Mouse (Mus musculus): ENCODE data around the gene Slc34a2. TPM values are rescaled to one million over a fixed set of nuclear protein-coding genes. Genes with fewer than 3 reads are reported as not detected.

Gene Slc34a2
- total and polyA plus RNA-seq, 2 experiments from 2014 or later: 0.29 to 0.68 TPM

DNA sequence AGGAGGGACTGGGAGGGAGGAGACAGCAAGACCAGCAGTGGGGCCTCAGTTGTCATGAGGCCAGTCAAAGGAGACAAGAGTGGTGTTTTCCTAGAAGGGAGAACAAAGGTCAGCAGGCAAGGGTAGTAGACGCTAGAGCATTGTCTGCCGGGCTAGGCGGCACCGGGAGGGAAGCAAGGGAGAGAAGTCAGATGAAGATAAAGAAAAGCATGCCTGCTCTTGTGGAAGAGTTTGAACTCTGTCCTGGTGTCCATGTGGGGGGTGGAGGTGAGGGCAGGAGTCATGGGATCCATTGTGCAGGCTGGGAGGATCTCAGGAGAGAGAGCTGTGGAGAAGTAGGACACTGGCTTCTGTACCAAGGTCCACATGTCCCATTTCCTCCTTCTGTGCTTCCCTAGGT lies 40.6 kb downstream of the Slc34a2 start:
- Histone ChIP-seq H3K27me3 (ENCODE audit: insufficient read depth, low read length) (no peaks in the 10 kb centered on the region), H3K4me3 (ENCODE audit: low read length) (no peak overlapping the region), H3K4me2 (ENCODE audit: low read depth, low read length) (no peak overlapping the region), H3K4me1 (ENCODE audit: insufficient read depth, low read length) (no peaks in the 10 kb centered on the region), H3K9me3 (ENCODE audit: low read length) (no peaks in the 10 kb centered on the region), H3K36me3 (ENCODE audit: insufficient read depth, low read length) (no peaks in the 10 kb centered on the region), H3K9ac (replicated peaks; ENCODE audit: low read length) (no peak overlapping the region), H3K27ac (no peak overlapping the region)
- DNase-seq (ENCODE audit: low spot score): no peak
- no peak for TF ChIP-seq CTCF (IDR thresholded peaks at IDR 0.05; ENCODE audit: low read depth)
- ATAC-seq: no peak
- WGBS: 40% methylated on average over 4 of the region's 4 CpGs

DNA sequence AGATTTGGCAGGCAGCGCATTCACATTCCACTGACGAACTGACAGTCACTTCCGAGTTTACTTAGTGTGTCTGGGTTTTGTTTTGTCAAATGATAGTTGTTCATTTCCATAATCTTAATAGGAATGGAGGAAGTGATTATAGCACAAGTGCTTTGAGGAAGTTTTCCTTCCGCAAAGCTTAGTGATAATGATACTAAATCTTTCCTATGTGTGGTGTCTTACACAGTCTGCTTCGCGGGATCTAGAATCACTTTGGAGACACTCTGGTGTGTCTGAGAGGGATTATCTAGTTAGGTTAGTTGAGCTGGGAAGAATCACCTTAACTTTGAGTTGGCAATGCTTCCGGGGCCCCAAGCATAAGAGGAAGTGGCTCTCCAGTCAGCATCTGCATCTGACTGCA lies 49.6 kb downstream of the Slc34a2 start:
- H3K36me3 ChIP-seq (ENCODE audit: insufficient read depth, low read length): no peaks in the 10 kb centered on the region
- H3K9me3 ChIP-seq (ENCODE audit: low read length): no peaks in the 10 kb centered on the region
- H3K4me3 ChIP-seq (ENCODE audit: low read length): no peak overlapping the region
- H3K4me2 ChIP-seq (ENCODE audit: low read depth, low read length): no peak overlapping the region
- DNase-seq (ENCODE audit: low spot score) (no peak), ATAC-seq (no peak)
- H3K4me1 ChIP-seq (ENCODE audit: insufficient read depth, low read length): no peaks in the 10 kb centered on the region
- H3K27ac ChIP-seq: no peak overlapping the region
- 88% methylated on average over 7 of the region's 7 CpGs for WGBS
- no peak overlapping the region for H3K9ac ChIP-seq (replicated peaks; ENCODE audit: low read length)
- TF ChIP-seq CTCF (IDR thresholded peaks at IDR 0.05; ENCODE audit: low read depth): no peak
- no peaks in the 10 kb centered on the region for H3K27me3 ChIP-seq (ENCODE audit: insufficient read depth, low read length)

DNA sequence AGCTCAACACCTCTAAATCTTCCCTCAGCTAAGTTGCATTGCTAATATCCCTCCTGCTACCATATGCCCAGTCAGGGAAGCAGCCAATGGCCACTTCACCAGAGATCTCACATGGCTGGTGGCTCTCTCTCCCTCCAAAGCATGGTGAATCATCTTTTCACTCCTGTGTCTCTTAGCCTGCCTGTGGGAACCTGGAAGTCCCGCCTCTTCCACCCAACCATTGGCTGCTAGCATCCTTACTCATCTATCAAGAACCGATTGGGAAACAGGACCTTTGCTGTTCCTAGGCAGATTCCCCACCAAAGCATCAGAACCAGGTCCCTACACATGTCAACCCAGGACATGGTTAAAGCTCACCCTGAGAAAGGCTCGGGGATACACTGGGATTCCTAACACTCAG lies 53.5 kb downstream of the Slc34a2 start:
- ATAC-seq (no peak), DNase-seq (ENCODE audit: low spot score) (no peak)
- no peaks in the 10 kb centered on the region for H3K27me3 ChIP-seq (ENCODE audit: insufficient read depth, low read length)
- no peaks in the 10 kb centered on the region for H3K4me1 ChIP-seq (ENCODE audit: insufficient read depth, low read length)
- no peak overlapping the region for H3K4me2 ChIP-seq (ENCODE audit: low read depth, low read length)
- no peak for TF ChIP-seq CTCF (IDR thresholded peaks at IDR 0.05; ENCODE audit: low read depth)
- H3K4me3 ChIP-seq (ENCODE audit: low read length): no peak overlapping the region
- H3K36me3 ChIP-seq (ENCODE audit: insufficient read depth, low read length): no peaks in the 10 kb centered on the region
- 74% methylated on average over 3 of the region's 3 CpGs for WGBS
- H3K27ac ChIP-seq: no peak overlapping the region
- no peaks in the 10 kb centered on the region for H3K9me3 ChIP-seq (ENCODE audit: low read length)
- no peak overlapping the region for H3K9ac ChIP-seq (replicated peaks; ENCODE audit: low read length)

DNA sequence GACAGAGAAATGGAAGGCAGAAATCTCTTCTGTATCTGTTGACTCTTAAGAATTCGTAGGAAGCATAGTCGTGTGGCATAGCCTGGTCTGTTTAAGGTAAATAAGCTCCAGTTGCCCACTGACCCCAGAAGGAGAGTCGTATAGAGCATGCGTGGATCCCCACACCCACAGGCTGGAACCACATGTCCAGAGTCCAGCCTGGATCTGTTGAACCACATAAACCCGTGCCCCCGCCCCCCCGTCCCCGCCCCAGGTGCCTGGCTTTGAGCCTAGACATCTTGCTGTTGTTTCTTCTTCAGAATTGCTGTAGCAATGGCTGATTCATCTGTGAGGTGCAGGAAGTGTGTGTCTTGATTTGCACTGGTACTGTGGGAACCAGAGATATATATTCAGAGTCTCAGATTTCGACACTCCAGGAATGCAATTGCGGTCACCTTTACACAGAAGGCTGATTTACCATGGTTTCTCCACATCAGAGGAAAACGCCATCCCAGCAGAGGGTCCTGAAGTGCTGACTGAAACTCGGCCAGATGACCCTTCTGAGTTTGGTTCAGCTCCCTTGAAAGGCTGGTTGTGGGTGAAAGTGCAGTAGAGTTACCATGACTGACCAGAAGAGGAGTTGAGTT lies 64.1 kb downstream of the Slc34a2 start:
- no peak overlapping the region for H3K9ac ChIP-seq (replicated peaks; ENCODE audit: low read length)
- H3K4me1 ChIP-seq (ENCODE audit: insufficient read depth, low read length): no peaks in the 10 kb centered on the region
- no peaks in the 10 kb centered on the region for H3K36me3 ChIP-seq (ENCODE audit: insufficient read depth, low read length)
- H3K27me3 ChIP-seq (ENCODE audit: insufficient read depth, low read length): no peaks in the 10 kb centered on the region
- 73% methylated on average over 12 of the region's 12 CpGs for WGBS
- no peak overlapping the region for H3K27ac ChIP-seq
- no peak overlapping the region for H3K4me3 ChIP-seq (ENCODE audit: low read length)
- H3K9me3 ChIP-seq (ENCODE audit: low read length): no peaks in the 10 kb centered on the region
- DNase-seq (ENCODE audit: low spot score) (no peak), ATAC-seq (no peak)
- H3K4me2 ChIP-seq (ENCODE audit: low read depth, low read length): no peak overlapping the region
- TF ChIP-seq CTCF (IDR thresholded peaks at IDR 0.05; ENCODE audit: low read depth): no peak

DNA sequence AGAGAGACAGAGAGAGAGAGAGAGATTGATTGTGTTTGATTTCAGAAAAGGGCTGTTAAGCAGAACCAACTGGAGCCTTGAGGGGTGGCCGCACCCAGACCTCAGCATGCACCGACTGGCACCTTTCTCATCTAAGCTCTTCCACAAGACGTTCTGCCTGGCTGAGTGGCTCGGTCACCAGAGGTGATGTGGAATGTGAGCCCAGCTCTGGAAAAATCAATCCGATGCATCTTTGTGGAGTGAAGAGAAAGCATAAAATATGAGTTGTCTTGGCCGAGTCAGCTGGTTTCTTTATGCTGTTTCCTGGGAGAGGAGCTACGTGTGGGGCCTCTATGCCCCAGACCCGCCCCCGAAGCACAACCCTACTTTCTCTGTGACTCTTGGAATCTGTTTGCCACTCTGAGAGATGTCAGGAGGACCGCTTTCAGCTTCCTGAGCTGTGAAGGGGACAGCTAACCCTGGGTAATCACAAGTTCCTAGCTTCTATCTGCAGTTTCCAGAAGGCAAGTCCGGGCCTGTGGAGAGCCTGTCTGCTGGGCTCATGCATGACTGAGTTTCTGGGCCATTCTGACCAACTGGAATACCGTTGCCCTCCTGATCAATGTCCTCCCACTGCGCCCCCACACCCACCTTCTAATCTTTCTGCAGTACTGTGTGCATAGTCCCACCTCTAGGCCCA lies 66.4 kb downstream of the Slc34a2 start:
- no peak overlapping the region for H3K9ac ChIP-seq (replicated peaks; ENCODE audit: low read length)
- no peaks in the 10 kb centered on the region for H3K27me3 ChIP-seq (ENCODE audit: insufficient read depth, low read length)
- DNase-seq (ENCODE audit: low spot score) (no peak), ATAC-seq (no peak)
- no peaks in the 10 kb centered on the region for H3K9me3 ChIP-seq (ENCODE audit: low read length)
- WGBS: 61% methylated on average over 13 of the region's 13 CpGs
- H3K4me1 ChIP-seq (ENCODE audit: insufficient read depth, low read length): no peaks in the 10 kb centered on the region
- no peak overlapping the region for H3K4me3 ChIP-seq (ENCODE audit: low read length)
- TF ChIP-seq CTCF (IDR thresholded peaks at IDR 0.05; ENCODE audit: low read depth): no peak
- no peak overlapping the region for H3K4me2 ChIP-seq (ENCODE audit: low read depth, low read length)
- no peak overlapping the region for H3K27ac ChIP-seq
- H3K36me3 ChIP-seq (ENCODE audit: insufficient read depth, low read length): no peaks in the 10 kb centered on the region

DNA sequence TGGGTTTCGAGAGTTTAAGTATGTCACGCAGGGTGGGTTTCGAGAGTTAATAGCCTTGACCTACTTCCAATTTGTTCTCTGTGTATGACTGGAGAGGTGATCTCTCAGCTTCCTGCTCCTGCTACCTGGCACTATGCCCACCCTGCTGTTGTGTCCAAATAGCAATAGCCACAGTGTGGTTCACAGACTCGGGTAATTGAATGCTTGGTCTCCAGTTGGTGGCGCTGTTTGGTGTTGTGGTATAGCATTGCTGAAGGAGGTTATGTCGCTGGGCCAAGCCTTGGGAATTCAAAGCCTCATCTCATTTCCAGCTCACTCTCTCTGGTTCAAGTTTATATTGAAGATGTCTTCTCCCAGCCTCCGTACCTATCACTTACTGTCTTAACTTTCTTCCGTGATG lies 67.8 kb downstream of the Slc34a2 start:
- no peak for ATAC-seq
- no peak overlapping the region for H3K4me3 ChIP-seq (ENCODE audit: low read length)
- no peak overlapping the region for H3K4me2 ChIP-seq (ENCODE audit: low read depth, low read length)
- 67% methylated on average over 8 of the region's 8 CpGs for WGBS
- H3K9ac ChIP-seq (replicated peaks; ENCODE audit: low read length): no peak overlapping the region
- peaks cover 2% of the 10 kb centered on the region; the same call in 1 of the 2 replicates for H3K4me1 ChIP-seq (ENCODE audit: insufficient read depth, low read length)
- DNase-seq (ENCODE audit: low spot score): peak; percentile 76
- H3K9me3 ChIP-seq (ENCODE audit: low read length): no peaks in the 10 kb centered on the region
- H3K36me3 ChIP-seq (ENCODE audit: insufficient read depth, low read length): no peaks in the 10 kb centered on the region
- no peaks in the 10 kb centered on the region for H3K27me3 ChIP-seq (ENCODE audit: insufficient read depth, low read length)
- H3K27ac ChIP-seq: no peak overlapping the region
- peak; percentile 64 for TF ChIP-seq CTCF (IDR thresholded peaks at IDR 0.05; ENCODE audit: low read depth)

DNA sequence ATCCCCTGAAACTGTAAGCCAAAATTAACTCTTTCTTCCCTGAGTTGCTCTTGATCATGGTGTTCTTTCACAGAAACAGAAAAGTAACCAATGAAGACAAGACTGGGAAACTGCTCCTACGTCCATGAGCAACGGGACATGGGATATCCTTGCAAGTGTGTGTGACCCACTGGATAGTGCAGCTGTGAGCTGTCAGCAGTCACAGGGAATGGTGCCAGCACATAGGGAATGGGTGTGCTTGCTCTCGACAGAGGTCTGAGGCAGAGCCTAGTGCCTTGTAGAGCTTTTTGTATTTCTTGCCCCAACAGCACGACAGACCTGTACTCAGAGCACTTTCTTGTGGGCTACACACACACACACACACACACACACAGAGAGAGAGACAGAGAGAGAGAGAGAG lies 68.2 kb downstream of the Slc34a2 start:
- Histone ChIP-seq H3K9ac (replicated peaks; ENCODE audit: low read length) (no peak overlapping the region), H3K9me3 (ENCODE audit: low read length) (no peaks in the 10 kb centered on the region), H3K4me3 (ENCODE audit: low read length) (no peak overlapping the region), H3K27ac (no peak overlapping the region), H3K27me3 (ENCODE audit: insufficient read depth, low read length) (no peaks in the 10 kb centered on the region), H3K4me2 (ENCODE audit: low read depth, low read length) (no peak overlapping the region), H3K36me3 (ENCODE audit: insufficient read depth, low read length) (no peaks in the 10 kb centered on the region), H3K4me1 (ENCODE audit: insufficient read depth, low read length) (peaks cover 3% of the 10 kb centered on the region; the same call in 1 of the 2 replicates)
- ATAC-seq: no peak
- DNase-seq (ENCODE audit: low spot score): no peak
- TF ChIP-seq CTCF (IDR thresholded peaks at IDR 0.05; ENCODE audit: low read depth): no peak
- 79% methylated on average over 4 of the region's 4 CpGs for WGBS
